Mouse (Mus musculus) liver, embryonic 16.5 days (tissue): ENCODE data around the gene Hdac8. TPM values are rescaled to one million over a fixed set of nuclear protein-coding genes. Genes with fewer than 3 reads are reported as not detected.

Experiments used
- ATAC-seq: fragments of 200-750 bp; cut with Nextera tagmentation; 2 replicates; pipeline ENCODE4 v1.8.0; 2017; ENCODE audit warnings: low read depth, mild to moderate bottlenecking, moderate number of reproducible peaks, moderate library complexity
- H3K27ac ChIP-seq: fragments of 300-500 bp; sonication (generic); 2 replicates; pipeline ENCODE4 v1.5.1; 2014; ENCODE audit warnings: mild to moderate bottlenecking, low read length
- H3K27me3 ChIP-seq: fragments of 300-500 bp; sonication (generic); 2 replicates; pipeline ENCODE4 v1.6.1; 2014; ENCODE audit warnings: low read depth, low read length, mixed read lengths; ENCODE audit not compliant: control insufficient read depth, insufficient read depth
- H3K36me3 ChIP-seq: fragments of 300-500 bp; sonication (generic); 2 replicates; pipeline ENCODE4 v1.6.1; 2014; ENCODE audit warnings: mild to moderate bottlenecking; ENCODE audit not compliant: control insufficient read depth, insufficient read depth
- H3K4me1 ChIP-seq: fragments of 300-500 bp; sonication (generic); 2 replicates; pipeline ENCODE4 v1.6.1; 2014; ENCODE audit warnings: low read depth, low read length, mixed read lengths; ENCODE audit not compliant: control insufficient read depth
- H3K4me2 ChIP-seq: fragments of 300-500 bp; sonication (generic); 2 replicates; pipeline ENCODE4 v1.6.1; 2014; ENCODE audit warnings: low read depth, low read length, mixed read lengths
- H3K4me3 ChIP-seq: fragments of 300-500 bp; sonication (generic); 2 replicates; pipeline ENCODE4 v1.5.1; 2014; ENCODE audit warnings: low read depth, mild to moderate bottlenecking, low read length
- H3K9ac ChIP-seq: fragments of 300-500 bp; sonication (generic); 2 replicates; pipeline ENCODE4 v1.6.1; 2014; ENCODE audit warnings: low read depth, low read length
- H3K9me3 ChIP-seq: fragments of 300-500 bp; sonication (generic); replicated peaks from 2 replicates; pipeline ENCODE4 v1.6.1; 2016; ENCODE audit warnings: low read length; ENCODE audit not compliant: control insufficient read depth
- WGBS: fragments of 180-500 bp; shearing (Covaris S2); extraction: QIAGEN DNeasy Blood & Tissue Kit; methylation state at CpG from one replicate; pipeline ENCODE4 v1.1.7; 2014; ENCODE audit not compliant: insufficient replicate concordance; 5-methylcytosine and 5-hydroxymethylcytosine counted together
- polyA plus RNA-seq: library from polyadenylated mRNA; unstranded; fragments of >200 nt; fragmentation: Nextera tagmentation; extraction: Ambion mirVana; gene quantifications from 2 replicates; pipeline ENCODE4 v1.2.1, GENCODE M21; 2015

Gene Hdac8
- 2.0 and 2.1 TPM in 2 replicates for polyA plus RNA-seq

- Histone ChIP-seq H3K4me1 (no peaks in the 10 kb centered on the region), H3K4me3 (peak within 1 kb of the TSS; percentile 66), H3K9ac (peak within 1 kb of the TSS; percentile 63), H3K36me3 (no peaks in the 10 kb centered on the region), H3K9me3 (no peaks in the 10 kb centered on the region), H3K4me2 (peak within 1 kb of the TSS; percentile 59), H3K27me3 (no peaks in the 10 kb centered on the region; the same call in 1 of the 2 replicates), H3K27ac (no peak within 1 kb of the TSS)
- peak; percentile 76 for ATAC-seq
- 18% methylated on average over 27 of the region's 27 CpGs for WGBS
Observed at GRCm38 (mm10) chrX:102504644-102505481, at the start of gene Hdac8. Gene Hdac8 (minus strand): TSS chrX:102505359.

- H3K9me3 ChIP-seq = no peaks in the 10 kb centered on the region
- H3K4me1 ChIP-seq = no peaks in the 10 kb centered on the region
- H3K9ac ChIP-seq = no peak overlapping the region
- 67% methylated on average over 4 of the region's 4 CpGs for WGBS
- no peaks in the 10 kb centered on the region; the same call in 1 of the 2 replicates for H3K27me3 ChIP-seq
- H3K4me3 ChIP-seq = no peak overlapping the region
- H3K36me3 ChIP-seq = no peaks in the 10 kb centered on the region
- no peak overlapping the region for H3K27ac ChIP-seq
- ATAC-seq = no peak
- H3K4me2 ChIP-seq = no peak overlapping the region
Observed at GRCm38 (mm10) chrX:102509205-102509604, 4.0 kb upstream of the Hdac8 start.

GRCm38 (mm10) chrX:102504179-102504578 lies 980 bp downstream of the Hdac8 start:
- no peaks in the 10 kb centered on the region for H3K9me3 ChIP-seq
- no peak overlapping the region for H3K27ac ChIP-seq
- ATAC-seq = no peak
- 30% methylated on average over 10 of the region's 10 CpGs for WGBS
- H3K4me3 ChIP-seq = peak overlapping the region; percentile 66
- H3K4me1 ChIP-seq = no peaks in the 10 kb centered on the region
- peak overlapping the region; percentile 63 for H3K9ac ChIP-seq
- peak overlapping the region; percentile 59 for H3K4me2 ChIP-seq
- H3K27me3 ChIP-seq = no peaks in the 10 kb centered on the region
- no peaks in the 10 kb centered on the region for H3K36me3 ChIP-seq

GRCm38 (mm10) chrX:102493992-102494730 lies 11.0 kb downstream of the Hdac8 start:
- no peak overlapping the region for H3K4me3 ChIP-seq
- H3K36me3 ChIP-seq = no peaks in the 10 kb centered on the region
- no peak for ATAC-seq
- no peak overlapping the region for H3K4me2 ChIP-seq
- H3K9ac ChIP-seq = no peak overlapping the region
- H3K9me3 ChIP-seq = no peaks in the 10 kb centered on the region
- no peak overlapping the region for H3K27ac ChIP-seq
- no peaks in the 10 kb centered on the region for H3K27me3 ChIP-seq
- WGBS = 54% methylated on average over 6 of the region's 6 CpGs
- no peaks in the 10 kb centered on the region for H3K4me1 ChIP-seq

GRCm38 (mm10) chrX:102485575-102485974 lies 19.6 kb downstream of the Hdac8 start:
- no peak overlapping the region for H3K4me2 ChIP-seq
- H3K27ac ChIP-seq = no peak overlapping the region
- WGBS = 66% methylated on average over 7 of the region's 7 CpGs
- H3K9ac ChIP-seq = no peak overlapping the region
- H3K27me3 ChIP-seq = no peaks in the 10 kb centered on the region
- no peaks in the 10 kb centered on the region for H3K36me3 ChIP-seq
- ATAC-seq = no peak
- H3K4me1 ChIP-seq = no peaks in the 10 kb centered on the region
- H3K4me3 ChIP-seq = no peak overlapping the region
- H3K9me3 ChIP-seq = no peaks in the 10 kb centered on the region

- WGBS = 67% methylated on average over 4 of the region's 4 CpGs
- no peak for ATAC-seq
- H3K27me3 ChIP-seq = no peaks in the 10 kb centered on the region
Observed at GRCm38 (mm10) chrX:102479665-102480064, 25.5 kb downstream of the Hdac8 start.

GRCm38 (mm10) chrX:102478965-102479364 lies 26.2 kb downstream of the Hdac8 start:
- Histone ChIP-seq H3K4me2 (no peak overlapping the region), H3K27me3 (no peaks in the 10 kb centered on the region), H3K9me3 (no peaks in the 10 kb centered on the region), H3K4me1 (no peaks in the 10 kb centered on the region), H3K4me3 (no peak overlapping the region), H3K9ac (no peak overlapping the region), H3K27ac (no peak overlapping the region), H3K36me3 (no peaks in the 10 kb centered on the region)
- 22% methylated on average over 4 of the region's 4 CpGs for WGBS
- ATAC-seq = no peak

More at GRCm38 (mm10) chrX:102479665-102480064, 25.5 kb downstream of the Hdac8 start:
- Histone ChIP-seq H3K4me2 (no peak overlapping the region), H3K9ac (no peak overlapping the region), H3K9me3 (no peaks in the 10 kb centered on the region), H3K36me3 (no peaks in the 10 kb centered on the region), H3K27ac (no peak overlapping the region), H3K4me1 (no peaks in the 10 kb centered on the region), H3K4me3 (no peak overlapping the region)

- Histone ChIP-seq H3K4me1 (no peaks in the 10 kb centered on the region), H3K27me3 (no peaks in the 10 kb centered on the region), H3K4me3 (no peak overlapping the region), H3K9ac (no peak overlapping the region), H3K27ac (no peak overlapping the region), H3K4me2 (no peak overlapping the region), H3K9me3 (no peaks in the 10 kb centered on the region), H3K36me3 (no peaks in the 10 kb centered on the region)
- 44% methylated on average over 3 of the region's 3 CpGs for WGBS
- ATAC-seq = no peak
Observed at GRCm38 (mm10) chrX:102478481-102478880, 26.7 kb downstream of the Hdac8 start.

- Histone ChIP-seq H3K4me2 (no peak overlapping the region), H3K9ac (no peak overlapping the region), H3K27me3 (no peaks in the 10 kb centered on the region), H3K36me3 (no peaks in the 10 kb centered on the region), H3K9me3 (no peaks in the 10 kb centered on the region), H3K4me3 (no peak overlapping the region), H3K4me1 (no peaks in the 10 kb centered on the region), H3K27ac (no peak overlapping the region)
- ATAC-seq = no peak
- WGBS = 27% methylated on average over 3 of the region's 3 CpGs
Observed at GRCm38 (mm10) chrX:102476784-102477183, 28.4 kb downstream of the Hdac8 start.
